Mouse (Mus musculus): ENCODE measurements around the gene Grsf1. TPM values are rescaled to one million over a fixed set of nuclear protein-coding genes. Genes with fewer than 3 reads are reported as not detected.

Grsf1 gene
- polyA plus RNA-seq, 1 experiment from 2014 or later = 95.3 TPM

- Histone ChIP-seq H3K4me3 (ENCODE audit: control insufficient read depth in 1 of 2, insufficient read depth in 1 of 2, low read depth in 1 of 2, low read length in 2 of 2) (no peak overlapping the region), H3K27ac (replicated peaks in 1 of 2; ENCODE audit: control insufficient read depth in 1 of 2, insufficient read depth in 1 of 2, low read depth in 2 of 2, low read length in 2 of 2) (no peak overlapping the region), H3K27me3 (ENCODE audit: control insufficient read depth, insufficient read depth, low read length) (no peaks in the 10 kb centered on the region), H3K4me2 (ENCODE audit: low read length) (no peak overlapping the region), H3K4me1 (ENCODE audit: control insufficient read depth in 2 of 2, insufficient read depth in 2 of 2, low read length in 2 of 2) (peaks cover 3 to 11% of the 10 kb centered on the region in 2 experiments), H3K9ac (ENCODE audit: low read length) (no peak overlapping the region), H3K36me3 (ENCODE audit: control insufficient read depth, insufficient read depth, low read length) (no peaks in the 10 kb centered on the region), H3K9me3 (ENCODE audit: control insufficient read depth, low read length) (no peaks in the 10 kb centered on the region)
- WGBS = 90% methylated on average over 2 of the region's 2 CpGs
- no peak for ATAC-seq (ENCODE audit: insufficient number of reproducible peaks, insufficient read depth, low FRiP score, low read depth)
These were observed 41.0 kb upstream of the Grsf1 start for GRCm38 (mm10) chr5:88716983-88717382.

GRCm38 (mm10) chr5:88712328-88712727, 36.4 kb upstream of the Grsf1 start:
- Histone ChIP-seq H3K9ac (ENCODE audit: low read length) (peak overlapping the region; percentile 54), H3K36me3 (ENCODE audit: control insufficient read depth, insufficient read depth, low read length) (no peaks in the 10 kb centered on the region), H3K4me1 (ENCODE audit: control insufficient read depth in 2 of 2, insufficient read depth in 2 of 2, low read length in 2 of 2) (peaks cover 13 to 26% of the 10 kb centered on the region in 2 experiments), H3K27me3 (ENCODE audit: control insufficient read depth, insufficient read depth, low read length) (no peaks in the 10 kb centered on the region), H3K9me3 (ENCODE audit: control insufficient read depth, low read length) (no peaks in the 10 kb centered on the region), H3K4me3 (ENCODE audit: control insufficient read depth in 1 of 2, insufficient read depth in 1 of 2, low read depth in 1 of 2, low read length in 2 of 2) (peak overlapping the region in 1 of 2 experiments; percentile 16; a peak in 1 of 4 replicates), H3K4me2 (ENCODE audit: low read length) (peak overlapping the region; percentile 63), H3K27ac (replicated peaks in 1 of 2; ENCODE audit: control insufficient read depth in 1 of 2, insufficient read depth in 1 of 2, low read depth in 2 of 2, low read length in 2 of 2) (peak overlapping the region; percentile 96 to 99)
- whole genome bisulfite sequencing = 28% methylated on average over 6 of the region's 6 CpGs
- ATAC-seq (ENCODE audit: insufficient number of reproducible peaks, insufficient read depth, low FRiP score, low read depth) = 0 out of 2 replicates have a peak, but pooled peaks have one; percentile 6

DNA sequence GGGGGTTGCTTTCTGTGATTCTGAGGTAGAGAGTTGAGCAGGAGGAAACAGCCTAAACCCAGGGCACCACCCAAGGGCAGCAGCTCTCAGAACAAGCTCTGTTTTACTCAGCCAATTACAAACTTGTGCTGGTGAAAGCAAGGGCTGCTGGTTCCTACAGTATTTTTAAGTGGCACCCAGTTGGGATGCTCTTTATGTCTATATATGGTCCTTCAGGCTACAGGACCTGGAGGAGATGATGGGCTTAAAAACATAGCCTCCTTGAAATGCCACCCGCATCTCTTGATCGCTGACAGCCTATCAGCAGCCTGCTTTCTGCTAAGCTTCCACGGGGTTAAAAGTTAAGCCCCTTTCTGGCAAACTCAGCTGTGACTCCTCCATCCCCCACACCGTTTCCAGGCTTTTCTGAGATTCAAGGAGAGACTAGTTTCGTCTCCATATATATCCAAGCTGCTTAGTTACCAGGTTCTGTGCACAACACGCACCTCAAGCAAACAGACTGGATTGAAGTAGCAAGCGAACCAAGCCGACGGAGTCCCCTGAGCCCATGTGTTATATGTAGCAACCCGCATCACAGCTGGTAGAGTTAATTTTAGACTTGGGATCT, 35.8 kb upstream of the Grsf1 start:
- 9% methylated on average over 10 of the region's 10 CpGs for WGBS
- Histone ChIP-seq H3K4me3 (ENCODE audit: control insufficient read depth in 1 of 2, insufficient read depth in 1 of 2, low read depth in 1 of 2, low read length in 2 of 2) (peak overlapping the region; percentile 16 to 26), H3K27ac (replicated peaks in 1 of 2; ENCODE audit: control insufficient read depth in 1 of 2, insufficient read depth in 1 of 2, low read depth in 2 of 2, low read length in 2 of 2) (peak overlapping the region; percentile 96 to 99), H3K9me3 (ENCODE audit: control insufficient read depth, low read length) (no peaks in the 10 kb centered on the region), H3K27me3 (ENCODE audit: control insufficient read depth, insufficient read depth, low read length) (no peaks in the 10 kb centered on the region), H3K9ac (ENCODE audit: low read length) (peak overlapping the region; percentile 54), H3K36me3 (ENCODE audit: control insufficient read depth, insufficient read depth, low read length) (no peaks in the 10 kb centered on the region), H3K4me2 (ENCODE audit: low read length) (peak overlapping the region; percentile 63), H3K4me1 (ENCODE audit: control insufficient read depth in 2 of 2, insufficient read depth in 2 of 2, low read length in 2 of 2) (peaks cover 13 to 26% of the 10 kb centered on the region in 2 experiments)
- ATAC-seq (ENCODE audit: insufficient number of reproducible peaks, insufficient read depth, low FRiP score, low read depth) = peak; percentile 78

- Histone ChIP-seq H3K9me3 (ENCODE audit: control insufficient read depth, low read length) (no peaks in the 10 kb centered on the region), H3K4me3 (ENCODE audit: control insufficient read depth in 1 of 2, insufficient read depth in 1 of 2, low read depth in 1 of 2, low read length in 2 of 2) (no peak overlapping the region), H3K27ac (replicated peaks in 1 of 2; ENCODE audit: control insufficient read depth in 1 of 2, insufficient read depth in 1 of 2, low read depth in 2 of 2, low read length in 2 of 2) (peak overlapping the region; percentile 96 to 99), H3K36me3 (ENCODE audit: control insufficient read depth, insufficient read depth, low read length) (no peaks in the 10 kb centered on the region), H3K9ac (ENCODE audit: low read length) (peak overlapping the region; percentile 54), H3K4me1 (ENCODE audit: control insufficient read depth in 2 of 2, insufficient read depth in 2 of 2, low read length in 2 of 2) (peaks cover 13 to 26% of the 10 kb centered on the region in 2 experiments), H3K27me3 (ENCODE audit: control insufficient read depth, insufficient read depth, low read length) (no peaks in the 10 kb centered on the region), H3K4me2 (ENCODE audit: low read length) (peak overlapping the region; percentile 63)
- no peak for ATAC-seq (ENCODE audit: insufficient number of reproducible peaks, insufficient read depth, low FRiP score, low read depth)
These were observed 35.2 kb upstream of the Grsf1 start for GRCm38 (mm10) chr5:88711128-88711527.

DNA sequence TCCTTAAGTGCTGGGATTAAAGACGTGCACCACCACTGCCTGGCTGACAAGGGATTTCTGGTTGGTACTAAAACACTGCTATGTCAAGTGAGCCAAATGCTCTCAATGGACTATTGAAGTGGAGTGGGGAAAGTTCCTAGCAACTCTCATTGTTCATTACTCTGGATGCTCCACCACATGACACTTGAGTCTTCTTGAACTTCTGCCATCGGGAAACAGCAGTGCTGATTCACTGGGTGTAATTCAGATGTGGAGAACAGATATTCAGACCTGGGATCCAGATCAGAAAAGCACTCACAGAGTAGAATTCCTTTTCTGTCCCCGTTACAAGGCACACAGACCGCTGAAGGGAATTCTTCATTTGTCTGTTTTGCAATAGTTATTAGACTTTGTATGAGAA, 27.6 kb upstream of the Grsf1 start:
- Histone ChIP-seq H3K4me1 (ENCODE audit: control insufficient read depth in 2 of 2, insufficient read depth in 2 of 2, low read length in 2 of 2) (no peaks in the 10 kb centered on the region), H3K9me3 (ENCODE audit: control insufficient read depth, low read length) (no peaks in the 10 kb centered on the region), H3K4me3 (ENCODE audit: control insufficient read depth in 1 of 2, insufficient read depth in 1 of 2, low read depth in 1 of 2, low read length in 2 of 2) (no peak overlapping the region), H3K27ac (replicated peaks in 1 of 2; ENCODE audit: control insufficient read depth in 1 of 2, insufficient read depth in 1 of 2, low read depth in 2 of 2, low read length in 2 of 2) (no peak overlapping the region), H3K9ac (ENCODE audit: low read length) (no peak overlapping the region), H3K27me3 (ENCODE audit: control insufficient read depth, insufficient read depth, low read length) (no peaks in the 10 kb centered on the region), H3K36me3 (ENCODE audit: control insufficient read depth, insufficient read depth, low read length) (no peaks in the 10 kb centered on the region), H3K4me2 (ENCODE audit: low read length) (no peak overlapping the region)
- ATAC-seq (ENCODE audit: insufficient number of reproducible peaks, insufficient read depth, low FRiP score, low read depth) = no peak
- WGBS = 71% methylated on average over 4 of the region's 4 CpGs

DNA sequence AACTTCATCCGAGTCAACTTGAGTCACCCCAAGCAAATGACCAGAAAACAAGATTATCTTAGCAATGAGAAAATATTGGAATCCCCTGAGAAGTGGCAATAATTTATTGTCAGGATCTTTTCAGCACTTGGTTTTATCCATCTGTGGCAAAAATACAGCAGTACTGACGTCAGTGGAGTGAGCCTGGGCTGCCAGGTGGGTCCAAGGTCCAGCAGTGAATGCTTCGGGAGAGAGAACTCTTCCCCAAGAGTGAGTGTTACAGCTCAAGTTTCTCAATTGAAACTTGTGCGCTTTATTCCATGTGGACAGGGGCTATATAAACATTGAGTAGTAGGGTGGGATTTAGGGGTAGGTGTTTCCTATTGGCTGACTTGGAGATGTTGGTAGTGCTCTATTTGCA, 26.1 kb upstream of the Grsf1 start:
- no peak for ATAC-seq (ENCODE audit: insufficient number of reproducible peaks, insufficient read depth, low FRiP score, low read depth)
- H3K9me3 ChIP-seq (ENCODE audit: control insufficient read depth, low read length) = no peaks in the 10 kb centered on the region
- H3K4me2 ChIP-seq (ENCODE audit: low read length) = no peak overlapping the region
- H3K4me1 ChIP-seq (ENCODE audit: control insufficient read depth in 2 of 2, insufficient read depth in 2 of 2, low read length in 2 of 2) = no peaks in the 10 kb centered on the region
- H3K27ac ChIP-seq (replicated peaks in 1 of 2; ENCODE audit: control insufficient read depth in 1 of 2, insufficient read depth in 1 of 2, low read depth in 2 of 2, low read length in 2 of 2) = no peak overlapping the region
- WGBS = 79% methylated on average over 4 of the region's 4 CpGs
- H3K9ac ChIP-seq (ENCODE audit: low read length) = no peak overlapping the region
- H3K27me3 ChIP-seq (ENCODE audit: control insufficient read depth, insufficient read depth, low read length) = no peaks in the 10 kb centered on the region
- no peaks in the 10 kb centered on the region for H3K36me3 ChIP-seq (ENCODE audit: control insufficient read depth, insufficient read depth, low read length)
- H3K4me3 ChIP-seq (ENCODE audit: control insufficient read depth in 1 of 2, insufficient read depth in 1 of 2, low read depth in 1 of 2, low read length in 2 of 2) = no peak overlapping the region

GRCm38 (mm10) chr5:88699251-88699913, 23.4 kb upstream of the Grsf1 start:
- Histone ChIP-seq H3K9ac (ENCODE audit: low read length) (no peak overlapping the region), H3K4me1 (ENCODE audit: control insufficient read depth in 2 of 2, insufficient read depth in 2 of 2, low read length in 2 of 2) (no peaks in the 10 kb centered on the region), H3K9me3 (ENCODE audit: control insufficient read depth, low read length) (no peaks in the 10 kb centered on the region), H3K4me2 (ENCODE audit: low read length) (no peak overlapping the region), H3K36me3 (ENCODE audit: control insufficient read depth, insufficient read depth, low read length) (no peaks in the 10 kb centered on the region), H3K4me3 (ENCODE audit: control insufficient read depth in 1 of 2, insufficient read depth in 1 of 2, low read depth in 1 of 2, low read length in 2 of 2) (no peak overlapping the region), H3K27ac (replicated peaks in 1 of 2; ENCODE audit: control insufficient read depth in 1 of 2, insufficient read depth in 1 of 2, low read depth in 2 of 2, low read length in 2 of 2) (no peak overlapping the region), H3K27me3 (ENCODE audit: control insufficient read depth, insufficient read depth, low read length) (no peaks in the 10 kb centered on the region)
- WGBS = 68% methylated on average over 4 of the region's 4 CpGs
- ATAC-seq (ENCODE audit: insufficient number of reproducible peaks, insufficient read depth, low FRiP score, low read depth) = no peak
